Mouse (Mus musculus): ENCODE measurements at regions not wholly inside any gene's neighbourhood (a gene's known extent, or its start where the extent isn't known, plus 50 kb on each side); places are given as distances from the start of the nearest gene placed in this dataset.

DNA sequence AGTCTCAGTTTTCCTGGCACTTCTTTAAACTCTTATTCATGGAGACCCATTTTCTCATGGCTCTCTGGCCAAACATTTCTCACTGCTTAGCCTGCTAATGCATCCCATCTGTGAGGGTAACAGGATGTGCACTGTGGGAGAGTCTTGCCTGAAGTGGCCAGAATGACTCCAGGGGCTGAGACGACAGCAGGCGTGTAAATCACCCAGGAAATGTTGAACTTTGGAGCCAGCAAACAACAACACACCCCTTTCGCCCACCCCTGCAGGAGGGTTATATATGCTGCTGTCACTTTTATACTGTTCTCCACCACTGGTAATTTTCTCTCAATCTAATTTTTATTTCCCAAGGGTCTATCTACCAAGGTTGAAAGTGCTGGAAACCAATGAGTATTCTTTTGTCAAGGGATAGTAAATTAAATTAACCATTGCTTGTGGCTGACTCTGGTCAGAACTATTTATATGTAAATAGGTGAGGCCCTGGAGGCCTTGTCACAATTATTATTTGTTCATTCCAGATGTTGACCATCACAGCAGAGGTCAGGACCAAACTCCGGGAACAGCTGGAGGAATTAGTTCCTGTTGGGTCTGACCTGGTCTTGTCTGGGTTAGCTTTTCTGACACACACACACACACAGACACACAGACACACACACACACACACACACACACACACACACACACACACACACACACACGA lies 378.2 kb downstream of the Nucb2 start:
- Histone ChIP-seq H3K9me3 (replicated peaks; ENCODE audit: control insufficient read depth, low read length) (no peaks in the 10 kb centered on the region), H3K36me3 (ENCODE audit: control insufficient read depth, insufficient read depth) (no peaks in the 10 kb centered on the region), H3K4me2 (ENCODE audit: low read depth, low read length) (no peak overlapping the region), H3K9ac (ENCODE audit: low read depth, low read length) (no peak overlapping the region), H3K27ac (ENCODE audit: low read length) (no peak overlapping the region), H3K4me1 (ENCODE audit: control insufficient read depth, low read depth, low read length) (no peaks in the 10 kb centered on the region), H3K27me3 (ENCODE audit: control insufficient read depth, insufficient read depth, low read depth, low read length) (no peaks in the 10 kb centered on the region), H3K4me3 (ENCODE audit: low read depth, low read length) (no peak overlapping the region)
- no peak for ATAC-seq (ENCODE audit: low read depth)
- WGBS (ENCODE audit: insufficient replicate concordance) = 57% methylated on average over 4 of the region's 5 CpGs

DNA sequence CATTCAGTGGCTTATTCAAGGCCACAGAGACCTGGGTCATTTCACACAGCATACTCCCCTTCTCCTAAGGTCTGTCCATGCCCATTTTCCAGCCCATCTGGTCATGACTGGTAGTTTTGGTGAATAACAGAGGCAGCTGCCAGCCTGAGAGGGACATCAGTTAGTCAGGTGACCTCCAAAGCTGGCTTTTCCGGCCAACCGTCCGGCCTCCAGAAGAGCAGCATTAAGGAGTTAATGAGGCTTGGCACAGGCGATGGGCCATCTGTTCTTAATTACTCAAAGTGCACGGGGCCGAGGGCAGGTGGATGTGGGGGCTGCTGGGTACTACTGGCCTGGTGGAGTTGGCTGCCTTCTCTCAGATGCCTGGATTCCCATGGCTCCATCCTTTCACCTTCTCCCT lies 389.7 kb downstream of the Nucb2 start:
- no peaks in the 10 kb centered on the region for H3K27me3 ChIP-seq (ENCODE audit: control insufficient read depth, insufficient read depth, low read depth, low read length)
- H3K36me3 ChIP-seq (ENCODE audit: control insufficient read depth, insufficient read depth) = no peaks in the 10 kb centered on the region
- WGBS (ENCODE audit: insufficient replicate concordance) = 68% methylated on average over 6 of the region's 6 CpGs
- no peak for ATAC-seq (ENCODE audit: low read depth)
- no peak overlapping the region for H3K9ac ChIP-seq (ENCODE audit: low read depth, low read length)
- no peaks in the 10 kb centered on the region for H3K4me1 ChIP-seq (ENCODE audit: control insufficient read depth, low read depth, low read length)
- no peak overlapping the region for H3K27ac ChIP-seq (ENCODE audit: low read length)
- H3K9me3 ChIP-seq (replicated peaks; ENCODE audit: control insufficient read depth, low read length) = no peaks in the 10 kb centered on the region
- no peak overlapping the region for H3K4me3 ChIP-seq (ENCODE audit: low read depth, low read length)
- H3K4me2 ChIP-seq (ENCODE audit: low read depth, low read length) = no peak overlapping the region

DNA sequence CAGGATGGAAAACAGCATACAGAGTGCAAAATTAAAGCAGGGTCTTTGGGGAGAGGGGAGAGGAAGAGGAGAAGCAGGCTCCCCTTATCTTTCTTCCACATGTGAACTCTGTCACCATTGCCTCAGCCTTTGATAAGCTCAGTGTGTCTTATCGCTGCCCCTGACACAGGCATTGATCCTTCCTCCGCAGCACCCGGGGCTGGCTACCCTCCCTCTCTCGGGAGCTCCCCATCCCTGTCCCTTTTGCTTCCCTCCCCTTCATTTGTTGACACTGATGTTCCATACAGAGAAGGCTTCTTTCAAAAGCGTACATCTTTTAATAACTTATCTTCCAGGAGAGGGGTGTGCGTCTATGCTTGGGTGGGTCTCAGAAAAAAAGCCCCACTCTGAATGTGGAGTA lies 411.6 kb downstream of the Nucb2 start:
- ATAC-seq (ENCODE audit: low read depth) = no peak
- H3K27ac ChIP-seq (ENCODE audit: low read length) = no peak overlapping the region
- H3K4me1 ChIP-seq (ENCODE audit: control insufficient read depth, low read depth, low read length) = no peaks in the 10 kb centered on the region
- no peaks in the 10 kb centered on the region for H3K36me3 ChIP-seq (ENCODE audit: control insufficient read depth, insufficient read depth)
- H3K27me3 ChIP-seq (ENCODE audit: control insufficient read depth, insufficient read depth, low read depth, low read length) = no peaks in the 10 kb centered on the region
- no peak overlapping the region for H3K4me3 ChIP-seq (ENCODE audit: low read depth, low read length)
- 24% methylated on average over 6 of the region's 6 CpGs for WGBS (ENCODE audit: insufficient replicate concordance)
- no peaks in the 10 kb centered on the region for H3K9me3 ChIP-seq (replicated peaks; ENCODE audit: control insufficient read depth, low read length)
- H3K9ac ChIP-seq (ENCODE audit: low read depth, low read length) = no peak overlapping the region
- no peak overlapping the region for H3K4me2 ChIP-seq (ENCODE audit: low read depth, low read length)

DNA sequence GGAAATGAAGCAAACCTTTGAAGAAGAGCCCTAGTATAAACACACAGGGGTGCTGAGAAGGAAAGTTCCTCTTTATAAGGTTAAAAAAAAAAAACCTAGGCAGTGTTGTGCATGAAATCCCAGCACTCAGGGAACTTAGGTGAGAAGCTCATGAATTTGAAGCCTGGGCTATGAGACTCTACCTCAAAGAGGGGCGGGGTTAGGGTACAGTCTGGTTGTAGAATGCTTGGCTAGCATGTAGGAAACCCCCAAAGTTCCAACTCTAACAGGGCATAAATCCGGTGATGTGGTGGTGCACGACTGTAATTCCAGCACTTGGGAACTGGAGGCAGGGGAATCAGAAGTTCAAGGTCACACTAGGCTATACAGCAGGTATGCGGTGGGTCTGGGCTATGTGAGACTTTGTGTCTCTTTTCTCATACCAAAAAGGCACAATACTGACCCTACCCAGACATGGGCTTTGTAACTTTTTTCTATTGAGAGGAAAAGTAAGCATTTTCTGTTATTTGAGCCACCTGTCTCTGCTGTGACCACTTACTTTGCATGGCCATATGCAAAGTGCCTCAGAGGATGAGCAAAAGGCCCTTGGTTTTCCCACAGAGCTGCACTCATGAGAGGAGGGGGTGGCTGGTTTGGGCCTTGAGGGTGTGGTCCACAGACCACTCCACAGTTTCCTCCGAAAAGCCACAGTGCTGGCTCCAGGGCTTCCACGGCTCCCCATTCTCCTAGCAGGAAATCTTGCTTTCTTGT lies 413.9 kb downstream of the Nucb2 start:
- Histone ChIP-seq H3K4me3 (ENCODE audit: low read depth, low read length) (no peak overlapping the region), H3K27ac (ENCODE audit: low read length) (no peak overlapping the region), H3K9ac (ENCODE audit: low read depth, low read length) (no peak overlapping the region), H3K27me3 (ENCODE audit: control insufficient read depth, insufficient read depth, low read depth, low read length) (no peaks in the 10 kb centered on the region), H3K4me1 (ENCODE audit: control insufficient read depth, low read depth, low read length) (no peaks in the 10 kb centered on the region), H3K4me2 (ENCODE audit: low read depth, low read length) (no peak overlapping the region), H3K36me3 (ENCODE audit: control insufficient read depth, insufficient read depth) (no peaks in the 10 kb centered on the region), H3K9me3 (replicated peaks; ENCODE audit: control insufficient read depth, low read length) (no peaks in the 10 kb centered on the region)
- no peak for ATAC-seq (ENCODE audit: low read depth)
- 61% methylated on average over 6 of the region's 6 CpGs for WGBS (ENCODE audit: insufficient replicate concordance)

DNA sequence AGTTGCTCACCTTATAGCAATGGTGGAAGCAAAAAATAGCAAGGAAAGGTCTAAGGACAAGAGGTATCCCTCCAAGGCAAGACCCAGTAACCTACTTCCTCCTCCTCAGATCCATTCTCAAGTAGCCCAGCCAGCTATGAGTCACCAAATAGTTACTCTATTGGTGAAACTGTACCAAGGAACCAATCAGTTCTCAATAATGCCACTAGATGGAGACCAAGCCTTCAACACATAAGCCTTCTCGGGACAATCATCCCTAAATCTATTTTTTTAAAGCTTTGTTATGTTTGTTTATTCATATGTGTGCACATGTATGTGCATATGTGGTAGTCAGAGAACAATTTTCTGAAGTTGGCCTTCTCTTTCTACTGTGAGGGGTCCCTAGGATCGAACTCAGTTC lies 434.3 kb upstream of the Xylt1 start:
- Histone ChIP-seq H3K27ac (ENCODE audit: low read length) (no peak overlapping the region), H3K36me3 (ENCODE audit: control insufficient read depth, insufficient read depth) (no peaks in the 10 kb centered on the region), H3K4me3 (ENCODE audit: low read depth, low read length) (no peak overlapping the region), H3K4me1 (ENCODE audit: control insufficient read depth, low read depth, low read length) (no peaks in the 10 kb centered on the region), H3K9me3 (replicated peaks; ENCODE audit: control insufficient read depth, low read length) (no peaks in the 10 kb centered on the region), H3K4me2 (ENCODE audit: low read depth, low read length) (no peak overlapping the region), H3K9ac (ENCODE audit: low read depth, low read length) (no peak overlapping the region), H3K27me3 (ENCODE audit: control insufficient read depth, insufficient read depth, low read depth, low read length) (no peaks in the 10 kb centered on the region)
- no peak for ATAC-seq (ENCODE audit: low read depth)
- WGBS (ENCODE audit: insufficient replicate concordance) = 56% methylated on average over 2 of the region's 2 CpGs

DNA sequence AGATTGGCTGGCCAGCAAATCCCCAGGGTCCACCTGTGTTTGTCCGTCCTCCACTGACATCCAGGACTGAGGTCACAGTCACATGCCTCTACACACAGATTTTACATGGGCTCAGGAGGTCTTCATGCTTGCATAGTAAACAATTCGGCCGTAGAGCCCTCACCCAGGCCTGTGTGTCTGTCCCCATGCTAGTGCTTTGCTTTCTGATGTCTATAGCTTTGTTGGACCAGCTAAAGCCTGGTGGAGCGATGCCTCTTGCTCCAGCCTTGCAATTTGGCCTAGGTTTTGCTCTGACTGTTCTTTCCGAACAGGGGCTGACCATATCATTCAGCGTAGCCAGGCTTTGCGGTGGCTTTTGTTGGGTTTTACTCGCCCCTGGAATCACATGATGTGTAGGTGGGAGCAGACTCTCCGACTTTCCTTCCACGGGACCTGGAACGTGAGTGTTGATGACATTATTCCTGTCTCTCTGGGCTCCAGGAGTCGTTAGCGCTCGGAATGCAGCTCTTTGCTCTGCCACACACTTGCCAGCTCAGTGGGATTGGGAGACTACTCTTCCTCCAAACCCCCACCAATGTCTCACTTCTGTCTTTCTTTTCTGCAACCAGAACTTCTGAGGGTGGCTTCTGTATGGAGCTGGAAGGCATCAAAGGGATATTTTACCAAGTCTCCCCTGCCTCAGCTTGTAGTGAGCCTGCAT lies 421.4 kb upstream of the Xylt1 start:
- Histone ChIP-seq H3K27ac (ENCODE audit: low read length) (no peak overlapping the region), H3K9ac (ENCODE audit: low read depth, low read length) (no peak overlapping the region), H3K4me2 (ENCODE audit: low read depth, low read length) (no peak overlapping the region), H3K36me3 (ENCODE audit: control insufficient read depth, insufficient read depth) (no peaks in the 10 kb centered on the region), H3K27me3 (ENCODE audit: control insufficient read depth, insufficient read depth, low read depth, low read length) (no peaks in the 10 kb centered on the region), H3K4me1 (ENCODE audit: control insufficient read depth, low read depth, low read length) (no peaks in the 10 kb centered on the region), H3K9me3 (replicated peaks; ENCODE audit: control insufficient read depth, low read length) (no peaks in the 10 kb centered on the region; the same call in 1 of the 2 replicates), H3K4me3 (ENCODE audit: low read depth, low read length) (no peak overlapping the region)
- WGBS (ENCODE audit: insufficient replicate concordance) = 57% methylated on average over 14 of the region's 14 CpGs
- ATAC-seq (ENCODE audit: low read depth) = no peak

DNA sequence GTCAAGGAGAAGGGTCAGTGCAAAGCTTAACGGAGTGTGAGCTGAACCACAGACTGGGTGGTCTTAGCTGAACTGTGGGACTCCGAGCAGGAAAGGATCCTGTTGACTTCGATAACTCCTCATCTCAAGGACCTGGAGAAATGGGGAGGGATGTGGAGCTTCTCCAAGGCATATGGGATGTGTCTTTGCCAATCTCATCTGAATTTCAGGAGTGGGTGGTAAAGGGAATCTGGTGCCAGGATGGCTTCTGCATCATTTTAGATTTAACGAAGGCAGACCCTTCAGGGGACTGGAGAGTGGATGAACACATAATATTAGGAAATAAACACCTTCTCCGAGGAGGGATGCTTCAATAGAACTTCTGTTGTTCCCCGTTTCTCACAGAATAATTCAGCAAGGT lies 416.9 kb upstream of the Xylt1 start:
- Histone ChIP-seq H3K9me3 (replicated peaks; ENCODE audit: control insufficient read depth, low read length) (no peaks in the 10 kb centered on the region; the same call in 1 of the 2 replicates), H3K4me1 (ENCODE audit: control insufficient read depth, low read depth, low read length) (no peaks in the 10 kb centered on the region), H3K4me3 (ENCODE audit: low read depth, low read length) (no peak overlapping the region), H3K27ac (ENCODE audit: low read length) (no peak overlapping the region), H3K27me3 (ENCODE audit: control insufficient read depth, insufficient read depth, low read depth, low read length) (no peaks in the 10 kb centered on the region), H3K4me2 (ENCODE audit: low read depth, low read length) (no peak overlapping the region), H3K36me3 (ENCODE audit: control insufficient read depth, insufficient read depth) (no peaks in the 10 kb centered on the region), H3K9ac (ENCODE audit: low read depth, low read length) (no peak overlapping the region)
- WGBS (ENCODE audit: insufficient replicate concordance) = 57% methylated on average over 6 of the region's 6 CpGs
- ATAC-seq (ENCODE audit: low read depth) = no peak

DNA sequence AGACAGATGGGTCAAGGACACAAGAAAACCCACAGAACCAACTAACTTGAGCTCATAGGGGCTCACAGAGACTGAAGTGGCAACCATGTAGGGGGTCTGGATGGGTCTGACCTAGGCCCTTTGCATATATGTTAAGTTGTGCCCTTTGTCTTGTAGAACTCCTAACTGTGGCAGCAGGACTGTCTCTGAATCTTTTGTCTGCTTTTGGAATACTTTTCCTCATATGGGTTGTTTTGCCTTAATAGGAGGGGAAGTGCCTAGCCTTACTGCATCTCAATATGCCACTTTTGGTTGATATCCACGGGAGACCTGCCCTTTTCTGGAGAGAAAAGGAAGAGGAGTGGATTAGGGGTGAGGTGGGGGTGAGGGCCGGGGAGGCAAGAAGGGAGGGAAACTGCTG lies 389.4 kb upstream of the Xylt1 start:
- ATAC-seq (ENCODE audit: low read depth) = no peak
- no peak overlapping the region for H3K9ac ChIP-seq (ENCODE audit: low read depth, low read length)
- H3K4me2 ChIP-seq (ENCODE audit: low read depth, low read length) = no peak overlapping the region
- H3K36me3 ChIP-seq (ENCODE audit: control insufficient read depth, insufficient read depth) = no peaks in the 10 kb centered on the region
- no peaks in the 10 kb centered on the region for H3K4me1 ChIP-seq (ENCODE audit: control insufficient read depth, low read depth, low read length)
- no peak overlapping the region for H3K4me3 ChIP-seq (ENCODE audit: low read depth, low read length)
- H3K27me3 ChIP-seq (ENCODE audit: control insufficient read depth, insufficient read depth, low read depth, low read length) = no peaks in the 10 kb centered on the region
- H3K9me3 ChIP-seq (replicated peaks; ENCODE audit: control insufficient read depth, low read length) = no peaks in the 10 kb centered on the region
- WGBS (ENCODE audit: insufficient replicate concordance) = 44% methylated on average over 2 of the region's 2 CpGs
- H3K27ac ChIP-seq (ENCODE audit: low read length) = no peak overlapping the region

DNA sequence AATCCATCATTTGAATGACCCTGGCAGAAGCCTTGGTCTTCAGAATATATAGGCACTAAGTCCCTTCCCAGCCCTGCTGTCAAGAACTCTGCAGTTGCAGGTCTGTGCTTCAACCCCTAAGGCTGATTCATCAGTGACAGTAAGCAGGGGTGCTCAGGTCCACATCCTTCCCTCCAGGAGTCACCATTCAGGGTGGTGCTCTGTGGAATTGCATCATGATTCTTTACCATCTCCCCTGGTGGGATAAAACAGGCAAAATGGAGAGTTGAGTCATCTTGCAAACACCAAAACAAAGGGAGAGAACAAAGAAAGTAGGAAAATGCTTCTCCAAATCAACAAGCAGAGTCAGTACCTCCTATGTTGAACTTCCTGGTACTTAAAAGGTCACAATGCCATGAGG lies 388.6 kb upstream of the Xylt1 start:
- H3K9ac ChIP-seq (ENCODE audit: low read depth, low read length) = no peak overlapping the region

More for the DNA sequence above, 388.6 kb upstream of the Xylt1 start:
- no peak overlapping the region for H3K4me3 ChIP-seq (ENCODE audit: low read depth, low read length)
- H3K4me1 ChIP-seq (ENCODE audit: control insufficient read depth, low read depth, low read length) = no peaks in the 10 kb centered on the region
- no peaks in the 10 kb centered on the region for H3K27me3 ChIP-seq (ENCODE audit: control insufficient read depth, insufficient read depth, low read depth, low read length)
- H3K27ac ChIP-seq (ENCODE audit: low read length) = no peak overlapping the region
- H3K9me3 ChIP-seq (replicated peaks; ENCODE audit: control insufficient read depth, low read length) = no peaks in the 10 kb centered on the region
- H3K36me3 ChIP-seq (ENCODE audit: control insufficient read depth, insufficient read depth) = no peaks in the 10 kb centered on the region
- no peak for ATAC-seq (ENCODE audit: low read depth)
- no peak overlapping the region for H3K4me2 ChIP-seq (ENCODE audit: low read depth, low read length)

Data from liver, embryonic 16.5 days (tissue).